Mouse (Mus musculus) bone marrow macrophage, adult 2 months (primary cell): Measurements from ENCODE around the gene Nhlh1. TPM values are rescaled to one million over a fixed set of nuclear protein-coding genes. Genes with fewer than 3 reads are reported as not detected.

Source experiments
- H3K27ac ChIP-seq: 2 replicates; pipeline ENCODE4 v1.5.1; 2012; ENCODE audit warnings: low read depth, low read length; ENCODE audit not compliant: insufficient read depth
- H3K4me1 ChIP-seq: 2 replicates; pipeline ENCODE4 v1.6.1; 2012; ENCODE audit warnings: low read length; ENCODE audit not compliant: control insufficient read depth, insufficient read depth
- H3K4me3 ChIP-seq: 2 replicates; pipeline ENCODE4 v1.5.1; 2012; ENCODE audit warnings: mild to moderate bottlenecking, low read length, moderate library complexity; ENCODE audit not compliant: insufficient read depth
- CTCF ChIP-seq: IDR thresholded peaks from 2 replicates; pipeline ENCODE4 v1.5.1; 2012; ENCODE audit warnings: low read depth, mild to moderate bottlenecking, low read length, moderate library complexity
- POLR2A ChIP-seq: IDR thresholded peaks from 2 replicates; pipeline ENCODE4 v1.6.1; 2012; ENCODE audit warnings: mild to moderate bottlenecking, low read depth, low read length, borderline replicate concordance
- polyA plus RNA-seq: library from polyadenylated mRNA; stranded (reverse); fragments of >200 nt; gene quantifications from 2 replicates; pipeline ENCODE4 v1.2.4, GENCODE M21; 2012; ENCODE audit not compliant: missing spikeins, insufficient read depth, insufficient read length

Nhlh1 gene
- polyA plus RNA-seq, 1 experiment = not detected

DNA sequence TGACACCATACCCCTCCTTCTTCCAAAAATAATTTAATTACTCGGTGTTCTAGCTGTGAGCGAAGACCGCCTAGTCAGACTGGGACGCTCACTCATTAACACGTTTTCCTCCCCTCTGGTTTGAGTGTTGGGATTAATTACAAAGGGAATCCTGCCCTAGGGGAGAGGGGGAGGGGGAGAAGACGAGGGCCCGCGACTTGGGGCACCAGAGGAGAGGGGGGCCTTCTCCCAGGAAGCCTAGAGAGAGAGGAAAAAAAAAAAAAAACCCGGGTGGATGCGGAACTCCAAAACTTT, 29.6 kb downstream of the Nhlh1 start:
- H3K4me1 ChIP-seq = no peaks in the 10 kb centered on the region
- H3K27ac ChIP-seq = no peak overlapping the region
- no peak overlapping the region for H3K4me3 ChIP-seq
- TF ChIP-seq CTCF (no peak), POLR2A (no peak)

DNA sequence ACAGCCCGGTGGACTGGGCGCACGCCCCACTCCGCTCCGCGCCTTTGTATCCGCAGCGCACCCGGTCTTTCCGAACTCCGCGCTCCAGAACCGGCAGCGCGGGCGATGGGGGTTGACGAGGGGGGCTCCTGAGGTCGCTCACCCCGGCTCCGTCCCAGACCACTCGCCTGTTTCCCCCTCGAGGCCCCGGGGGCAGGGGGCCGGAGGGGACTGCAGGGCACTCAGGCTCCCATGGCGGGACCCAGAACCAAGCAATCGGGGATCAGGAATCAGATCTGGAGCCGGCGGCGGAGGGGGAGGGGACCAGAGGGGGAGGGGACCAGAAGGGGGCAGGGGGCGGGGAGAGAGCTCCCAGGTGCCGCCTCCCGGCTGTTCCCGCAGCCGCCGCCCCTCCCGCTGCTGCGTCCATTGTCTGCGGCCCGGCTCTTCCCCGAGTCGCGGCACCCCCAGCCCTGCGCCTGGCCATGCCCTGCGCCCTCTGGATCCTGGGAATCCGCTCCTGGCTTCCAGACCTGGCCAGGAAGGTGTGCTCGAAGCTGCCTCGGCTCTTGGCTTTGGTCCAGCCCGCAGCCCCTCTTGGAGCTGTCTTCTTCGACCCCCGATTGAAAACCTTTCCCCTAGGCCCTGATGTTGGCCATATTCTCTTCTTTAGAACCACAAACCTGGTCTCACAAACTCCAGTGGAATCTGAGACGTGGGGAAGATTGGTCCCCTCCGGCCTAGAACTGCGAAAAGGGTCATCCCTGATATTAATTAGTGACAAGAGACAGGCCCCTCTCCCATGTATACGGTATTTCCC, 30.2 kb downstream of the Nhlh1 start:
- Histone ChIP-seq H3K4me1 (no peaks in the 10 kb centered on the region), H3K27ac (no peak overlapping the region), H3K4me3 (peak overlapping the region; percentile 64)
- no peak for TF ChIP-seq CTCF
- TF ChIP-seq POLR2A = no peak

DNA sequence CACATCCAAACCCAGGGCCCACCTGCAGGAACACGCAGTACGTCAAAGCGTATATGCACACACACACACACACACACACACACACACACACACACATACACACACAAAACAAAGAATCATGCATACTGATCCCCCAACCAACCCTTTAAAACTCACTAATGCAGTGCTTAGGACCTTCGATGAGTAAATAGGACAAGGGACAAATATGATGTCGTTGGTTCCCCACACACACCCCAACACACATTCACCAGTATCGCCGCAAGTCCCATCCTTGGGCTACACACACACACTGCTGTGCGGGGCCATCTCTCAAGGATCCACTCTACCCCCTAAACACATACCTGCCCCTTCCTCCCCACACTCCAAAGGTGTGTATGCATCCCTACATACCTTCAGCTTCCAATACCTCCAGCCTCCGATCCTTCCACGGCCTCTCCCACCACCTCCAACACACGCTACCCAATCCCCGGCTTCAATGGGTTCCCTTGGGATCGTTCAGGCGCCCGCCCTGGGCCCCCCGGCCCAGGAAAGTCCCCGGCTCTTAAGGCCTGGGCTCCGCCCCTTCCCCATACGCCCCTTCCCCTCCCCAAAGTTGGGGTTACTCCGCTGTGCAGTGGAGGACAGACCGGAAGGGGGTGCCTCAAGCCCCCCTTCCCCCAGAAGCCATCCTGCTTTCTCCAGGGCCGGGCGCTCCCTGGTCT, 31.0 kb downstream of the Nhlh1 start:
- Histone ChIP-seq H3K27ac (no peak overlapping the region), H3K4me1 (no peaks in the 10 kb centered on the region), H3K4me3 (peak overlapping the region; percentile 64)
- TF ChIP-seq POLR2A = no peak
- TF ChIP-seq CTCF = no peak

DNA sequence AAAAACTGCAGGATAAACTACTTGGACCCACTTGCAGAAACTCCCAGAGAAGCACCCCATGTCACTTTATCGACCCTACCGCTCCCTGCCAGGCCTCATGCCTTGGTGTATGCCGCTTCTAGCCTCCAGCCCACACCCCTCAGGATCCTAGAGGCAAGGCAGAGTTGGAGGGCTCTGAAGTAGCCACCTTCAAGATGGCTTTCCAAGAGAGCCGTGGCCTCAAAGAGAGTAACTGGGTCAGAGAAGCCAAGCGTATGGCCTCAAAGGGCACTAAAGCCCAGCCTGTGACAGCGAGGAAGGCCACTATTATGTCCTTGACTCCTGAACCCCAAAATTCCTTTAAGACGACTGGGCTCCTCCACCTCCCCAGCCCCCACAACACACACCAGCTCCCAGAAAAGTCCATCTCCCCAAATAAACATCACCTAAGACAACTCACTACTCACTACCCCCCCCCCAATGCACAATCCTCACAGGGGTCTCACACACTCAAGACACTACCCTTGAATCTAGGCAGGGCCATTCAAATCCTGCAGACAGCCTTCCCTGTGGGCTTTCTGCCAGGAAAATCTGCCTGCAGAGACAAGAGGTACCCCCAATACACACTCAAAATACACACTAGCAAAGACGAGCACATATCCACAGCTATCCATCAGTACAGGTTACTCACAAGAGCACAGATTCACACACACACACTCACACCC, 32.0 kb downstream of the Nhlh1 start:
- no peak for TF ChIP-seq POLR2A
- no peak for TF ChIP-seq CTCF
- H3K4me1 ChIP-seq = no peaks in the 10 kb centered on the region

DNA sequence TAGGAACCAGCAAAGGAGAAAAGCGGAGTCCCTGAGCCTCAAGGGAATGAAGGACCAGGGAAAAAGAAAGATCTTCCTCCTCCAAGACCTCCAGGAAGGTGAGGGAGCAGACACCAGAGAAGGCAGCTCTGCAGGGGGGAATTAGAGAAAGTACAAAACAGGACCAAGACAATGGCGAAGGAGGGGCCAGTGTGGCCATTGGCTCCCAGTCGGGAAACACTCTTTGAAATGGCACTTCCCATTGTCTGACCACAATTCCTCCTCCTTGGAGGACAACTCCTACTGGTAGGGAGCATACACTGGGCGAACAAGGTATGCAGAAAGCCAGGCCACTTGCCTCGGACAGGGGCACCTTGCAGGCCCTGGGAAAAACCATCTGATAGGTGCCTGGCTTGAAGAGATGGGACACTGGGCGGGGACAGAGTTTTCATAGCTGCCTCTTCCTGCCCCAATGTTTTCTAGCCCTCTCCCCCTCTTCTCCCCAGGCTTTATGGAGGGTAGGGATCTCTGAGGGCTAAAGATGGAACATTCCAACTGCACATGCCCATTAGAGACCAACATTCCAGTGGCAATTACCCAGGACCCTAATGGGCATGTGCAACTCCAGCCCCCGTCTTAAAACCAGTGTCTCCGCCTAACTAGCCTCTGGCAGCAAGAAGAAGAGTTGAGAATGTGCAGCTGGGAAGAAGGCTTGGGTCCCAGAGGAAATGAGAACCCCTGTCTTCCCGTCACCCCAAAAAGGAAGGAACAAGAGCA, 33.1 kb downstream of the Nhlh1 start:
- H3K4me1 ChIP-seq = no peaks in the 10 kb centered on the region
- H3K4me3 ChIP-seq = no peak overlapping the region
- no peak overlapping the region for H3K27ac ChIP-seq
- TF ChIP-seq CTCF (no peak), POLR2A (no peak)

More for the DNA sequence above, 32.0 kb downstream of the Nhlh1 start:
- Histone ChIP-seq H3K4me3 (no peak overlapping the region), H3K27ac (no peak overlapping the region)

DNA sequence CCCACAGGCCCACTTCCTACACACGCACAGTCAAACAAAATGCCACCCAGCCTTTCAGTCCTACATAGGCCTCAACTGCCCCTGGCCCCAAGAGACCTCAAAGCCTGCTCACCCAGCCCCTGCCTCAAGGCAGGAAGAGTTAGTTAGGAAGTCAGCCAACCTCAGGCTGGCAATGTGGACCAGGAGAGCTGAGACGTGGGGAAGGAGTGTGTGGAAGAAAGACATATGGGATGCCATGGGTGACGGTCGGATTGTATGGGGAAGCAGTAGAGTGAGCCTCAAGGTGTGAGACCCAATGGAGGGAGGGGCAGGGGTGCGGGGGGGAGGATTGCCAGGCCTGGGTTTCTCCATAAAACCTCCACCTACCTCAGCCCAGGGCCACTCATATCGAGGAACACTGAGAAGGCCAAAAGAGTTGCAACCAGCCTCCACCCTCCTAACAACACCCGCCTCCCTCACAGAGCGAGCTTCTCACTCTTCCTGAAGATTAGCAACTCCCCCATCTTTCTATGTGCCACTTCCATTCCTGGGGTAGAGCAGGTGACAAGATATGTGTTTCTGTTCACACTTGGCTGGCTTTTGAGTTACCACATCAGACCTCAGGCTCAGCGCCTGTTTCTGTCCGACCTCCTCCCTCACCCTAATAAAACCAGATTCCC, 37.4 kb downstream of the Nhlh1 start:
- no peak overlapping the region for H3K4me3 ChIP-seq
- peaks cover 24% of the 10 kb centered on the region for H3K4me1 ChIP-seq
- TF ChIP-seq CTCF (no peak), POLR2A (no peak)
- no peak overlapping the region for H3K27ac ChIP-seq

DNA sequence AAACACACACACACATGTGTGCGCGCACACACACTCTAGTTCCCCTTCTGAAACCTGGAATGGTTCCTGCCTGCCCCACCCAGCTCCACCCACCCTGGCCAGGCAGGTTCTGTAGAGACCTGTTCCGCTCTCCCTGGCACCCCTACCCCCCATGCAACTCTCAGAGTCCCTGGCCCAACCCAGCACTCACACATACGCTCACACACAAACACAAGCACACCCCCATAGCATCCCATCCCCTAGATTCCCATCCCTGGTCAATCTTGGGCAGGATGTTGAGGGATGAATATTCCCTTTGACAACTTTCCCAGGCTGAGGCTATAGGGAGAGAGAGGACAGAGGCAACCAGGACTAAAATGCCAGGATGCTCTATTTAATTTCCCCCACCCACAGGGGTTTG, 38.0 kb downstream of the Nhlh1 start:
- no peak for TF ChIP-seq CTCF
- TF ChIP-seq POLR2A = no peak
- H3K4me1 ChIP-seq = peaks cover 24% of the 10 kb centered on the region

DNA sequence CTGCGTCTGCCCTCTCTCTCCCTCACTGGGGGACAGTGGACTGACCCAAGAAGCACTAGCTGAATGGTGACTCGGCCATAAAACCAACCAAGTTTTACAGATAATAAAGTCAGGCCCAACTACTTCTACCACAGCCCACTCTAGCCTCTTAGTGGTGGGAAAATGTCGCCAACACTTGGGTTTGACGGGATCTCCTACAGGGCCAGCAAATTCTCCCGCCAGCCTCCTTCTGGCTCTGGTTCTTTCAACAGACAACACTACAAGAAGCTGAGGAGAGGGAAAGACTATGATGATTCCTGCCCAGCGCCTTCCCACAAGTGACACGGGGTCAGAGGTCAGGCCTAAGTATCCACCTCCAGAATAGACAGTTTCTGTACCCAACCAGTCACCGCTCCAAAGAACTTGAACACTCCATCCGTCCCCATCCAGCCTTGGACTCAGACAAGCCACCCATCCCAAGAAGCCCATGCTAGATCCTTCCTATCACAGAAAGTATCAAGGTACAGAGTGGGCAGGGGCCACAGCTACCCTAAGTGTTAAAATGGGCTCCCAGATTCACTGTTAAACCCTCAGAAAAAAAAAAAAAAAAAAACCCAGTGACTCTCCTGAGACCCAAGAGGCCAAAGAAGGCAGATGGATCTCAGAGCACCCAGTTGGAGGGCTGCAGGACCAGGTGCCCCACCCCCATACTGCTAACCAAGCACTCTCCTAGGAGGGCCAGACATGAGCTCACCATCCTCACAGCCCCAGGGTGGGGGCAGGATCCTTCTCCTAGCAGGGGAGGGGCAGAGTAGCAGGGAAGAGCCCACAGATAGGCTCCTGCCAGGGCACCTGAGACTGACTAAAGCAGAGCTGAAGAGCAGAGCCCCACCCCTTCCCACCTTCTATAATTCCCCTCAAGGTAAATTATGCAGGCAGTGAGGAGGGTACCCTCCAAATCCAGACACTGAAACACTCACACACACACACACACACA, 38.7 kb downstream of the Nhlh1 start:
- H3K27ac ChIP-seq = no peak overlapping the region
- no peak overlapping the region for H3K4me3 ChIP-seq
- H3K4me1 ChIP-seq = peaks cover 24% of the 10 kb centered on the region
- no peak for TF ChIP-seq CTCF
- TF ChIP-seq POLR2A = no peak

More for the DNA sequence above, 38.0 kb downstream of the Nhlh1 start:
- no peak overlapping the region for H3K27ac ChIP-seq
- H3K4me3 ChIP-seq = no peak overlapping the region
